Mouse (Mus musculus) midbrain, embryonic 14.5 days (tissue): ENCODE measurements around the gene Smg9. TPM values are rescaled to one million over a fixed set of nuclear protein-coding genes. Genes with fewer than 3 reads are reported as not detected.
"Not testable (repeated sequence)": the region's sequence is repeated elsewhere in the genome, so short reads cannot be mapped to it uniquely, and the experiment has no call there.

Experiments used
- ATAC-seq: fragments of 200-750 bp; cut with Nextera tagmentation; 2 replicates; pipeline ENCODE4 v1.8.0; 2017; ENCODE audit warnings: moderate number of reproducible peaks, moderate library complexity; ENCODE audit not compliant: low FRiP score, low TSS enrichment
- DNase-seq: peaks from one replicate; pipeline ENCODE4 v3.0.0-alpha.2; 2015
- H3K27ac ChIP-seq: fragments of 300-500 bp; sonication (generic); replicated peaks from 2 replicates; pipeline ENCODE4 v1.5.1; 2014; ENCODE audit warnings: mild to moderate bottlenecking, low read depth, low read length, moderate library complexity
- H3K27me3 ChIP-seq: fragments of 300-500 bp; sonication (generic); 2 replicates; pipeline ENCODE4 v1.6.1; 2014; ENCODE audit warnings: low read length, control low read depth, mixed read lengths; ENCODE audit not compliant: control insufficient read depth, insufficient read depth
- H3K36me3 ChIP-seq: fragments of 300-500 bp; sonication (generic); 2 replicates; pipeline ENCODE4 v1.6.1; 2014; ENCODE audit warnings: low read length, control low read depth; ENCODE audit not compliant: control insufficient read depth, insufficient read depth
- H3K4me1 ChIP-seq: fragments of 300-500 bp; sonication (generic); 2 replicates; pipeline ENCODE4 v1.6.1; 2014; ENCODE audit warnings: mild to moderate bottlenecking, antibody characterized with exemption, low read length, control low read depth; ENCODE audit not compliant: control insufficient read depth, insufficient read depth
- H3K4me2 ChIP-seq: fragments of 300-500 bp; sonication (generic); 2 replicates; pipeline ENCODE4 v1.6.1; 2014; ENCODE audit warnings: mild to moderate bottlenecking, low read length, moderate library complexity
- H3K4me3 ChIP-seq: fragments of 300-500 bp; sonication (generic); replicated peaks from 2 replicates; pipeline ENCODE4 v1.5.1; 2014; ENCODE audit warnings: low read depth, low read length
- H3K9ac ChIP-seq: fragments of 300-500 bp; sonication (generic); replicated peaks from 2 replicates; pipeline ENCODE4 v1.6.1; 2014; ENCODE audit warnings: mild to moderate bottlenecking, low read length, moderate library complexity
- H3K9me3 ChIP-seq: fragments of 300-500 bp; sonication (generic); 2 replicates; pipeline ENCODE4 v1.6.1; 2016; ENCODE audit warnings: low read length, control low read depth, mixed read lengths; ENCODE audit not compliant: control insufficient read depth
- WGBS: fragments of 180-500 bp; shearing (Covaris S2); extraction: QIAGEN DNeasy Blood & Tissue Kit; methylation state at CpG from one replicate; pipeline ENCODE4 v1.1.7; 2014; 5-methylcytosine and 5-hydroxymethylcytosine counted together
- polyA plus RNA-seq: library from polyadenylated mRNA; unstranded; fragments of >200 nt; fragmentation: Nextera tagmentation; extraction: Ambion mirVana; gene quantifications from 2 replicates; pipeline ENCODE4 v1.2.1, GENCODE M21; 2014

Gene Smg9
- polyA plus RNA-seq, 1 experiment from 2014 or later = 33.3 TPM

DNA sequence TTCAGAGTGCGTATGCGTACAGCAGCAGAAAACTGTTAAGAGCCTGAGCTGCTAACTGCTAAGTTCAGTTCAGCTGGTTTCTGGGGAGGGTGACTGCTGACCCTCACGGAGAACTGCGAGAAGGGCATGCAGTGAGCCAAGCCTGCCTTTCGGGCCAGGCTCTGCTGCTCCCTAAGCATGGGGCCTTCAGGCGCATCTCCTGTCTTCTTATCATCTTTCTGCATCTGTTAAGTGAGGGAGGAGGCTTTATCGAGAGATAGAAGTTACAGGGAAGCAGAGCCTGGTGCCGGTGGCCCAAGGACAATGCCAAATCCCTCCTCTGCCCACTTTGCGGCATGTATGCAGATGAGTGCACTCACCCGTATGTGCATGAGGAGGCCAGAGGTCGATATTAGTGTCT lies 2.6 kb upstream of the Smg9 start:
- Histone ChIP-seq H3K4me1 (no peaks in the 10 kb centered on the region), H3K9ac (no peak overlapping the region), H3K27ac (no peak overlapping the region), H3K36me3 (no peaks in the 10 kb centered on the region), H3K4me2 (no peak overlapping the region), H3K4me3 (no peak overlapping the region), H3K9me3 (no peaks in the 10 kb centered on the region), H3K27me3 (no peaks in the 10 kb centered on the region)
- ATAC-seq = no peak
- DNase-seq = no peak
- 84% methylated on average over 11 of the region's 11 CpGs for WGBS

DNA sequence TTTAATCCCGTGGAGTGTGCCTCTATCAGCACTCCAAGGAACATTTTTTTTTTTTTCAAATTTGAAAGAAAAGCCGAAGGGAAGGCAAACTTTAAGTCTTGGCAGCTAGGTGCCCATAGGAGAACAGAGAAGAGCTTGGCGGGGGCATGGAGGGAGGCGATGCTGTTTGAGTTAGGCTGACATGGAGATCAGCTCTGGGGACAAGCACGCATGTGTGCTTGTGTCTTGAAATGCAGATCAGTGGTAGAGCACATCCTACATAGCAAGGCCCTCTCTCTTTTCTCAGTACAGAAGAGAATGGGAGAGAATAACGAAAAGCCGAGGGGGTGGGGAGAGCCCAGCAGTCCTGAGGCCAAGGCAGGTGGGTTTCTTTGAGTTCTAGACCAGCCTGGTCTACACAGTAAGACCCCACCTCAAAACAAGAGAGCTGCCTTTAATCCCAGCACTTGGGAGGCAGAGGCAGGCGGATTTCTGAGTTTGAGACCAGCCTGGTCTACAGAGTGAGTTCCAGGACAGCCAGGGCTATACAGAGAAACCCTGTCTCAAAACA lies 980 bp upstream of the Smg9 start:
- Histone ChIP-seq H3K4me2 (no peak overlapping the region), H3K36me3 (peaks cover 1% of the 10 kb centered on the region), H3K27me3 (no peaks in the 10 kb centered on the region), H3K9ac (no peak overlapping the region), H3K4me1 (no peaks in the 10 kb centered on the region), H3K4me3 (no peak overlapping the region), H3K27ac (no peak overlapping the region), H3K9me3 (no peaks in the 10 kb centered on the region)
- WGBS = 94% methylated on average over 8 of the region's 8 CpGs
- ATAC-seq = no peak
- no peak for DNase-seq

DNA sequence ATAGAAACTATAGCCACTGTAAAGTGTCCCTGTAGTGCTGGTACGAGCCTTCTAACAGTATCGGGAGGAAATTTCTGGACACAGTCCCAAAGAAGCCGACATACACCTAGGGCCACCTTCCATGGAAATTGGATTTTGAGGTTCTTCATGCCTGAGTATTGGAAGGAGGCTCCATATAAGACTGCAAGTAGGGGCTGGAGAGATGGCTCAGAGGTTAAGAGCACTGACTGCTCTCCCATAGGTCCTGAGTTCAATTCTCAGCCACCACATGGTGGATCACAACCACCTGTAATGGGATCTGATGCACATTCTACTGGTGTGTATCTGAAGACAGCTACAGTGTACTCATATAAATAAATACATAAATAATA lies 648 bp downstream of the Smg9 start:
- Histone ChIP-seq H3K9me3 (no peaks in the 10 kb centered on the region), H3K27me3 (no peaks in the 10 kb centered on the region), H3K9ac (peak overlapping the region; percentile 73), H3K4me2 (peak overlapping the region; percentile 60), H3K4me3 (peak overlapping the region; percentile 61), H3K4me1 (no peaks in the 10 kb centered on the region), H3K36me3 (peaks cover 16% of the 10 kb centered on the region), H3K27ac (peak overlapping the region; percentile 97)
- DNase-seq (no peak), ATAC-seq (no peak)
- WGBS = 20% methylated on average over 3 of the region's 3 CpGs

DNA sequence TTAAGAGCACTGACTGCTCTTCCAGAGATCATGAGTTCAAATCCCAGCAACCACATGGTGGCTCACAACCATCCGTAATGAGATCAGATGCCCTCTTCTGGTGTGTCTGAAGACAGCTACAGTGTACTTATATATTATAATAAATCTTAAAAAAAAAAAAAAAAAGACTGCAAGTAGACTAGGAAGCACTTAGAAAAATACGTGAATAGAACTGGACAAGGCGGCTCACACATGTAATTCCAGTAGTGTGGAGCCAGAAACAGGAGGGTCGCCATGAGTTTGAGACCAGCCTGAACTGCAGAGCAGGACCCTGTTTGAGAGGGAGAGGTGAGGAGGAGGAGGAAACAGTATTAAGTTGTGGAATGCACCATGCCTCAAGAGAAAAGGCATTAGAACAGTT lies 1.1 kb downstream of the Smg9 start:
- not testable (repeated sequence) for H3K9ac ChIP-seq, H3K9me3 ChIP-seq, DNase-seq, ATAC-seq, H3K27ac ChIP-seq, H3K27me3 ChIP-seq, H3K4me1 ChIP-seq
- H3K4me2 ChIP-seq = peak overlapping the region; percentile 60
- peaks cover 19% of the 10 kb centered on the region for H3K36me3 ChIP-seq
- WGBS = 93% methylated on average over 4 of the region's 4 CpGs
- peak overlapping the region; percentile 61; the same call in 1 of the 2 replicates for H3K4me3 ChIP-seq

- ATAC-seq (no peak), DNase-seq (no peak)
- Histone ChIP-seq H3K36me3 (peaks cover 36% of the 10 kb centered on the region), H3K27ac (no peak overlapping the region), H3K9ac (no peak overlapping the region), H3K4me3 (no peak overlapping the region), H3K4me2 (no peak overlapping the region), H3K9me3 (no peaks in the 10 kb centered on the region), H3K27me3 (no peaks in the 10 kb centered on the region), H3K4me1 (no peaks in the 10 kb centered on the region)
- 99% methylated on average over 9 of the region's 9 CpGs for WGBS
Measured at GRCm38 (mm10) chr7:24402851-24403250, 3.4 kb downstream of the Smg9 start.

GRCm38 (mm10) chr7:24405649-24406048 lies 6.2 kb downstream of the Smg9 start:
- Histone ChIP-seq H3K9me3 (no peaks in the 10 kb centered on the region), H3K27me3 (no peaks in the 10 kb centered on the region), H3K4me1 (no peaks in the 10 kb centered on the region), H3K9ac (no peak overlapping the region), H3K4me2 (no peak overlapping the region), H3K27ac (no peak overlapping the region), H3K36me3 (peaks cover 47% of the 10 kb centered on the region), H3K4me3 (no peak overlapping the region)
- no peak for DNase-seq
- 93% methylated on average over 13 of the region's 13 CpGs for WGBS
- no peak for ATAC-seq

- H3K9me3 ChIP-seq = no peaks in the 10 kb centered on the region
- H3K27ac ChIP-seq = 0 out of 2 replicates have a peak overlapping the region, but pooled peaks have one; percentile 8
- peaks cover 47% of the 10 kb centered on the region for H3K36me3 ChIP-seq
- no peaks in the 10 kb centered on the region for H3K4me1 ChIP-seq
- no peak overlapping the region for H3K4me2 ChIP-seq
- ATAC-seq = peak; percentile 47; the same call in 1 of the 2 replicates
- WGBS = 39% methylated on average over 5 of the region's 5 CpGs
- peak; percentile 90 for DNase-seq
- no peaks in the 10 kb centered on the region for H3K27me3 ChIP-seq
- peak overlapping the region; percentile 23; the same call in 1 of the 2 replicates for H3K9ac ChIP-seq
- no peak overlapping the region for H3K4me3 ChIP-seq
Measured at GRCm38 (mm10) chr7:24406528-24407344, 7.3 kb downstream of the Smg9 start.

- H3K4me3 ChIP-seq = no peak overlapping the region
- no peak overlapping the region for H3K9ac ChIP-seq
- H3K9me3 ChIP-seq = no peaks in the 10 kb centered on the region
- no peak overlapping the region for H3K27ac ChIP-seq
- H3K36me3 ChIP-seq = peaks cover 50% of the 10 kb centered on the region
- DNase-seq (no peak), ATAC-seq (no peak)
- H3K27me3 ChIP-seq = no peaks in the 10 kb centered on the region
- 97% methylated on average over 9 of the region's 9 CpGs for WGBS
- no peak overlapping the region for H3K4me2 ChIP-seq
- H3K4me1 ChIP-seq = no peaks in the 10 kb centered on the region
Measured at GRCm38 (mm10) chr7:24408186-24408585, 8.8 kb downstream of the Smg9 start.

- Histone ChIP-seq H3K36me3 (peaks cover 33% of the 10 kb centered on the region), H3K9ac (no peak overlapping the region), H3K27me3 (no peaks in the 10 kb centered on the region), H3K27ac (no peak overlapping the region), H3K4me2 (no peak overlapping the region), H3K9me3 (no peaks in the 10 kb centered on the region), H3K4me3 (no peak overlapping the region), H3K4me1 (no peaks in the 10 kb centered on the region)
- WGBS = 94% methylated on average over 6 of the region's 6 CpGs
- ATAC-seq (no peak), DNase-seq (no peak)
Measured at GRCm38 (mm10) chr7:24410123-24410522, 10.7 kb downstream of the Smg9 start.
